Mouse (Mus musculus) lung, adult 2 months (tissue): ENCODE results near the gene Zkscan17.

ENCODE experiments used
- CTCF ChIP-seq: fragments of 200-500 bp; IDR thresholded peaks from 2 replicates; pipeline ENCODE4 v1.5.1; 2011; ENCODE audit warnings: mild to moderate bottlenecking, low read length, control low read depth; ENCODE audit not compliant: insufficient read depth
- POLR2A ChIP-seq: fragments of 200-500 bp; IDR thresholded peaks from 2 replicates; pipeline ENCODE4 v1.6.1; 2011; ENCODE audit warnings: low read depth, mild to moderate bottlenecking, control low read depth, low read length, borderline replicate concordance; ENCODE audit errors: extremely low read depth

GRCm38 (mm10) chr11:59554535-59554934 lies 28.0 kb upstream of the Zkscan17 start:
- no peak for TF ChIP-seq CTCF
- TF ChIP-seq POLR2A = no peak
